Mouse (Mus musculus) liver, embryonic 13.5 days (tissue): ENCODE data around the gene Calhm4. TPM values are rescaled to one million over a fixed set of nuclear protein-coding genes. Genes with fewer than 3 reads are reported as not detected.

Experiments
- polyA plus RNA-seq: library from polyadenylated mRNA; unstranded; fragments of >200 nt; fragmentation: Nextera tagmentation; extraction: Ambion mirVana; gene quantifications from 2 replicates; pipeline ENCODE4 v1.2.1, GENCODE M21; 2015

Calhm4 gene
- polyA plus RNA-seq, 1 experiment from 2014 or later: not detected

Other genes with a start within 250 kb of the Calhm4 start
- not detected in 2 replicates for gene Sult3a1, start 186.6 kb downstream of the Calhm4 start, polyA plus RNA-seq
- gene Rsph4a, start 139.2 kb downstream of the Calhm4 start, polyA plus RNA-seq: not detected in 2 replicates
- 7.8 and 9.3 TPM in 2 replicates for gene Zup1, start 93.0 kb downstream of the Calhm4 start, polyA plus RNA-seq
- 72.8 and 84.5 TPM in 2 replicates for gene Rwdd1, start 24.7 kb downstream of the Calhm4 start, polyA plus RNA-seq
- not detected in 2 replicates for gene Trappc3l, start 6.7 kb downstream of the Calhm4 start, polyA plus RNA-seq
- gene Calhm5, start 52.2 kb upstream of the Calhm4 start, polyA plus RNA-seq: 0.02 and 0.05 TPM in 2 replicates
- gene Calhm6, start 83.7 kb upstream of the Calhm4 start, polyA plus RNA-seq: 1.4 and 1.6 TPM in 2 replicates
- gene Dse, start 163.4 kb upstream of the Calhm4 start, polyA plus RNA-seq: 6.0 and 7.9 TPM in 2 replicates
- gene Tspyl1, start 237.9 kb upstream of the Calhm4 start, polyA plus RNA-seq: 29.0 and 34.6 TPM in 2 replicates